Mouse (Mus musculus) olfactory bulb, adult 2 months (tissue): ENCODE measurements around the gene Shc3.

Experiments
- CTCF ChIP-seq: fragments of 200-500 bp; IDR thresholded peaks from 2 replicates; pipeline ENCODE4 v1.5.1; 2012; ENCODE audit warnings: low read depth, mild to moderate bottlenecking, low read length, moderate library complexity; ENCODE audit not compliant: insufficient read depth
- POLR2A ChIP-seq: fragments of 200-500 bp; IDR thresholded peaks from 2 replicates; pipeline ENCODE4 v1.6.1; 2012; ENCODE audit warnings: mild to moderate bottlenecking, low read depth, low read length, moderate library complexity; ENCODE audit not compliant: insufficient read depth

DNA sequence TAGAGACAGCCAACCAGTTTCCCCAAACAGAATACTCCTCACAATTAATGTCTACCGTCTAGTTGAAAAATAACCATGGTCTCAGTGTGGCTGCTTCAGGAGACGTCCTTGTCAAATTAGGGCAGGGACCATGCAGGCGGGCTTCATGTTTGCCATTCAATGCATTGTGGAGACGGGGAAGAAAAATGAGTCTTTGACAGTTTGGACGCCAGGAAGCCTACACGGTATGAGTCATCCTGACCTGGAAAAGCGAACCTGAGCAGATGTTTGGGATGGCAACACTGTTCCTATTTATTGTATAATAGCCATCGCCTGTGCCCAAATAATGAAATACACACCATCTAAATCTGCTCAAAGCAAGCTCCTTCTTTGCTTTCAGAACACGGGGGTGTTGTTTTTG, 83.9 kb downstream of the Shc3 start:
- TF ChIP-seq POLR2A (no peak), CTCF (no peak)
